In the genomic region with DNA sequence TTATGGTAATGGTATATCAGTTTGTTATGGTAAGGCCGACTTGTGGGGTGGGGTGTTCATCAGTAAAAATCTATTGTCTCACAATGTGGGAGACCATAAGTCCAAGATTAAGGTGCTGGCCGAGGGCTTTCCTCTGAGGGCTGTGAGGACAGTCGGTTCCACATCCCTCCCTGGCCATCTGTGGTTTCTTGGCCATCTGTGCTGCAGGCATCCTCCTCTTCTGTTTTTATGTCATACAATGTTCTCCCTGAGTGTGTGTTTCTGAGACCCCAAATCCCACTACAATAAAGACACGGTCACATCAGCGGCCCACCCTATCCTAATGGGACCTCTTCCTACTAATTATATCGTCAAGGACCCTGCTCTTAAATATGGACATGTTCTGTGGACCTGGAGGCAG, we compare ENCODE assay signal across 16 mouse cellular contexts.
DNase-seq lines count a peak whose midpoint lies in the region; ATAC-seq and TF ChIP-seq lines count a peak whose summit lies in the region.
"Had no signal": no experiment of that assay in that cellular context is flagged by ENCODE, and none has a peak within 500 bp of the region (broad histone marks: within the 10 kb centered on the region; RNA-seq: fewer than 3 reads in every experiment).

No protein-coding gene starts in this region.

- no peak for ATAC-seq in forebrain, postnatal 0 days
- ATAC-seq: inflammation-experienced regulatory T-cells, adult 6 months had no signal

- no peaks in the 10 kb centered on the region for H3K9me3 ChIP-seq in forebrain, postnatal 0 days (ENCODE audit: low read length)
- H3K9me3 ChIP-seq: hindbrain, embryonic 12.5 days; kidney, embryonic 15.5 days; midbrain, embryonic 10.5 days; neural tube, embryonic 12.5 days had no signal

- H3K4me1 ChIP-seq in forebrain, postnatal 0 days (ENCODE audit: insufficient read depth): peaks cover 17% of the 10 kb centered on the region

- WGBS in forebrain, postnatal 0 days: 69% methylated on average over 6 of the region's 6 CpGs

- no peak for DNase-seq in left cerebral cortex, adult 2 months (ENCODE audit: extremely low spot score in 1 of 2, low spot score in 2 of 2)
- no peak for DNase-seq in left cerebral cortex, adult 8-10 months (ENCODE audit: low spot score in 2 of 2)
- peak; percentile 79 for DNase-seq in cerebellum, adult 11 months
- peak; percentile 91 for DNase-seq in cerebellum, adult 9-10 months
- no peak for DNase-seq in forebrain, postnatal 0 days
- DNase-seq in layer of hippocampus, adult 9-11 months: no peak
- DNase-seq in yolk sac, embryonic 10.5 days (ENCODE audit: low spot score): no peak
- DNase-seq: gastrocnemius, postnatal 10 days; liver; lung, adult 2 months had no signal

- no peaks in the 10 kb centered on the region for H3K36me3 ChIP-seq in forebrain, postnatal 0 days (ENCODE audit: insufficient read depth)

- no peak for TF ChIP-seq CTCF in left cerebral cortex, adult 2 months (IDR thresholded peaks at IDR 0.05)
- TF ChIP-seq CTCF in forebrain, postnatal 0 days (IDR thresholded peaks at IDR 0.05; ENCODE audit: low read depth): no peak

- H3K4me3 ChIP-seq in left cerebral cortex, adult 2 months: no peak overlapping the region
- no peak overlapping the region for H3K4me3 ChIP-seq in forebrain, postnatal 0 days (ENCODE audit: low read depth, low read length)
- H3K4me3 ChIP-seq: hindbrain, embryonic 12.5 days; kidney, embryonic 15.5 days; midbrain, embryonic 10.5 days; neural tube, embryonic 12.5 days had no signal

- H3K27me3 ChIP-seq in forebrain, postnatal 0 days (ENCODE audit: insufficient read depth, low read length): no peaks in the 10 kb centered on the region
- H3K27me3 ChIP-seq: hindbrain, embryonic 12.5 days; kidney, embryonic 15.5 days; neural tube, embryonic 12.5 days had no signal

- H3K4me2 ChIP-seq in forebrain, postnatal 0 days (ENCODE audit: low read depth): no peak overlapping the region
- H3K4me2 ChIP-seq: hindbrain, embryonic 12.5 days; kidney, embryonic 15.5 days; neural tube, embryonic 12.5 days had no signal

- intact Hi-C loops in left cerebral cortex, adult 2 months (cut with DNase I): no loop called here

- no peak overlapping the region for H3K9ac ChIP-seq in forebrain, postnatal 0 days
- H3K9ac ChIP-seq: hindbrain, embryonic 12.5 days; kidney, embryonic 15.5 days; neural tube, embryonic 12.5 days had no signal

- peak overlapping the region; percentile 76 for H3K27ac ChIP-seq in left cerebral cortex, adult 2 months
- H3K27ac ChIP-seq in forebrain, postnatal 0 days (ENCODE audit: low read depth, low read length): 0 out of 2 replicates have a peak overlapping the region, but pooled peaks have one; percentile 21
- H3K27ac ChIP-seq: hindbrain, embryonic 12.5 days; kidney, embryonic 15.5 days; neural tube, embryonic 12.5 days; stomach, postnatal 0 days had no signal

Comparison
In these comparisons a context has a peak if more than half of its experiments do, and no peak if none do; other contexts are left out.
1. DNase-seq: peak in cerebellum, adult 11 months (single experiment) and cerebellum, adult 9-10 months (single experiment); none in left cerebral cortex, adult 2 months (0 of 2), left cerebral cortex, adult 8-10 months (0 of 2), forebrain, postnatal 0 days (single experiment), layer of hippocampus, adult 9-11 months (single experiment) and yolk sac, embryonic 10.5 days (single experiment).